Mouse (Mus musculus) layer of hippocampus, postnatal 36 days (tissue): ENCODE measurements at regions not wholly inside any gene's neighbourhood (a gene's known extent, or its start where the extent isn't known, plus 50 kb on each side); places are given as distances from the start of the nearest gene placed in this dataset.

Experiments used
- DNase-seq, 2 experiments: peaks; one replicate each; pipeline ENCODE4 v3.0.0; 2022

DNA sequence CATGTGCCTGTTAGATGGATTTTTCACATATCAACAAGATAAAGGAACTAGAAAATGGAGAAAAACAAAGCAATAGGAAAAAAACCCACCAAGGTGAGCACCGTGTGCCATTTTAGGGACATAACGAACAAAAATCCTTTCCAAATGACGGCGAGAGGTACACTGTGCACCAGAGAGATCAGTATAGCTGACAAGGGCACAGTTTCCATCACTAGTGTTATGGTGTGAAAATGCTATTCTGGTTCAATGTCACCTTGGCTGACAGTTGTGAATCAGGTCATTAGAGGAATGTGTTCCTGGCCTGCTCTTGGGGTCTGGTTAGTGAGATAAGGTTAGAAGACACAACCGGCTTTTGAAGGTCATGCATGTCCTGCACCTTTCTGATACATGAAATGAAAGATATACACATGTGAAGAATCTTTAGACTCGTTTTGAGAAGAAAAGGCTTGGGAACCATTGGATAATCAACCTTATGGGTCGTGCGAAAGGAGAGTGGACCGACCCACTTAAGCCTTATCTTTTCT is 76.5 kb upstream of the P2ry1 start:
- no peak for DNase-seq

DNA sequence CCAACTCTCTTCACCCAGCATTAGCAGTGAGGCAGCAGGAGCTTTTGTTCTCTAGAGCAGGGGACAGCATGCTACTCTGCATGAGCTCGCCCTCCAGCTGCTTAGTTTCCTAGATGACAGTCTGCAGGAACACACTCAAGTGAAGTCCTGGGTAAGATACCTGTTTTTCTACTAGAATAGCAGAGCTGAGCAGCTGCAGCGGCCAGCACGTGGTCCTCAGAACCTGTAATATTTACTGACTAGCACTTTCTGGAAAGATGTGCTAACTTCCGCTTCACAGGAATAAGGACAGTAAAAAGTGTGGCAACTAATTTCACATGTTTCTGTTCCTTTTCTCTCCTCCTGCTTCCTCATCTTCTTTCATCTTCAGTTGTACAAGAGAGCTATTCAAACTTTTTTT is 73.7 kb upstream of the P2ry1 start:
- DNase-seq: no peak

DNA sequence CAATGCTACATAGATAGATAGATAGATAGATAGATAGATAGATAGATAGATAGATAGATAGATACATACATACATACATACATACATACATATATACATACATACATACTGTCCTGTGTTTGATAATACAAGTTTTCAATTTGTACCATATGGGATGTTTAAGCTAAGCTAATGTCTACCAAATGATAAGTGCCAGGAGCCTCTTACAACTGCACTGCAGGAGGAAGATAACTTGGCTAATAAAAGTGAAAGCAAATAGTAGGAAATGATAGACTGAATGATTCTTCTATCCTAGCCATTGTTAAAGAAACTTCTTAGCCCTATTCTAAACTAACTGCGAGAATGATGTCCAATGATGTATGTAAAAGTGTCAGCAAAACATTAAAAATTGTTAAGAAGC is 68.1 kb upstream of the P2ry1 start:
- no peak for DNase-seq

DNA sequence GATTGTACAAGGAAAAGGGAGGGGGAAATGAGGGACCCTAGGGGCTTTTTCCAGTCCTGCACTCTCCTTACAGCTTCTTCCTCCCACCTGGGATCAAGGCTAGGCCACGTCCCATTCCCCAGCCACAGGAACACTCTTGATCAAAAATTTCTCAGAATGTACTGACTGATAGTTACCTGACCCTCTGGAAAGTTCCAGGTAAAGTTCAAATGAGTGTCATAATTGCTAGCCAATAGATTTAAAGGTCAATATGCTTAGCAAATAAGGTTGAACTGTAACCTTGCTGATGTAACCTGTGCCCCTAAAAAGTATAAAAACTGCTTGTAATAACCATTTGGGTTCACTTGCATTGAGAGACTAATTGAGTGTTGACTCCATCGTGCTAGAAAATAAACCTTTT is 61.1 kb upstream of the P2ry1 start:
- DNase-seq: no peak

DNA sequence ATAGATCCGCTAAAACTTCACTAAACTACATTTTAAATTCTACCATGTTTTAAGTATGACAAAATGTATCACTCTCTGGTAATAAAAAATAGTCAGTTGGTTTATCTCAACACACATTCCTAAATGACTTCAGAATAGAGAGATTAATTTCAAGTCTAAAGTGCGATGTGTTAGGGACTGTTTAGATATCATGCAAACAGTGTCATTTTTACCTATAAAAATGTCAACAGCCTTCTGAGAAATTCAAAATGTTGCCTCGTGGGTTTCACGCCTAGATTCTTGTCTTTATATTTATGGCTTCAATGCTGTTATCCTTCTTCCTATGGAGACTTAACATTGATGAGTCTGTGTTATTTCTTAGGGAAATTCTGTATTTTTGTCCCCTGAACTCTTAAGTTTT is 53.7 kb upstream of the P2ry1 start:
- DNase-seq: no peak
